Mouse (Mus musculus) heart, adult 2 months (tissue): ENCODE results near the gene Acp2. TPM values are rescaled to one million over a fixed set of nuclear protein-coding genes. Genes with fewer than 3 reads are reported as not detected.

Source experiments
- DNase-seq, 2 experiments: peaks; one replicate each; pipeline ENCODE4 v3.0.0; 2021
- H3K27ac ChIP-seq: fragments of 200-600 bp; 2 replicates; pipeline ENCODE4 v1.8.1; 2022
- H3K27me3 ChIP-seq: fragments of 200-500 bp; 2 replicates; pipeline ENCODE4 v1.6.1; 2012; ENCODE audit warnings: mild to moderate bottlenecking, low read length, inconsistent platforms, mixed read lengths; ENCODE audit not compliant: control insufficient read depth, insufficient read depth
- H3K36me3 ChIP-seq: fragments of 200-500 bp; 2 replicates; pipeline ENCODE4 v1.6.1; 2012; ENCODE audit warnings: low read length, inconsistent platforms; ENCODE audit not compliant: control insufficient read depth, insufficient read depth
- H3K4me1 ChIP-seq: fragments of 200-500 bp; 2 replicates; pipeline ENCODE4 v1.6.1; 2011; ENCODE audit warnings: low read length; ENCODE audit not compliant: control insufficient read depth, insufficient read depth
- H3K4me3 ChIP-seq: fragments of 200-600 bp; 2 replicates; pipeline ENCODE4 v1.8.1; 2022
- H3K79me2 ChIP-seq: fragments of 200-500 bp; replicated peaks from 2 replicates; pipeline ENCODE4 v1.6.1; 2012; ENCODE audit warnings: mild to moderate bottlenecking, inconsistent platforms, low read length, moderate library complexity, mixed read lengths; ENCODE audit not compliant: control insufficient read depth, insufficient read depth
- H3K9ac ChIP-seq: fragments of 200-500 bp; 2 replicates; pipeline ENCODE4 v1.6.1; 2012; ENCODE audit warnings: low read depth, mild to moderate bottlenecking, control low read depth, inconsistent platforms, low read length, mixed read lengths
- EP300 ChIP-seq: fragments of 200-500 bp; IDR thresholded peaks from 2 replicates; pipeline ENCODE4 v1.6.1; 2011; ENCODE audit warnings: low read depth, low read length, control low read depth; ENCODE audit not compliant: insufficient read depth
- POLR2A ChIP-seq: fragments of 200-500 bp; IDR thresholded peaks from 2 replicates; pipeline ENCODE4 v1.6.1; 2011; ENCODE audit warnings: mild to moderate bottlenecking, low read depth, low read length, control low read depth; ENCODE audit not compliant: insufficient read depth
- WGBS: fragments of 180-500 bp; shearing (Covaris S2); methylation state at CpG from one replicate; pipeline ENCODE4 v1.1.7; 2018; 5-methylcytosine and 5-hydroxymethylcytosine counted together
- intact Hi-C: fragments of 180-260 bp; cut with DNase I; formaldehyde crosslinking; loops from one replicate; pipeline ENCODE4 v1.15.1; 2025
- polyA plus RNA-seq: library from polyadenylated mRNA; depleted of rRNA; stranded (reverse); fragments of >200 nt; gene quantifications from 2 replicates; pipeline ENCODE4 v1.2.3, GENCODE M21; 2012; rRNA removed
- total RNA-seq, 2 experiments: library from RNA; stranded (reverse); gene quantifications; 2 replicates each; pipeline ENCODE4 v1.2.3; 2021

The Acp2 gene
- total and polyA plus RNA-seq, 3 experiments: 15.0 to 19.9 (median 17.3) TPM

GRCm38 (mm10) chr2:91259493-91259892 is 56.8 kb downstream of the Acp2 start:
- intact Hi-C loops: loop anchor here (5.0 kb wide), 1 partner anchor 142 kb away; the partner anchor contains the start of gene Mybpc3

More at GRCm38 (mm10) chr2:91259493-91259892, 56.8 kb downstream of the Acp2 start:
- Histone ChIP-seq H3K27me3 (peaks cover 2% of the 10 kb centered on the region; the same call in 1 of the 2 replicates), H3K27ac (peak overlapping the region; percentile 91), H3K9ac (peak overlapping the region; percentile 48), H3K4me1 (no peaks in the 10 kb centered on the region; the same call in 1 of the 2 replicates), H3K79me2 (peaks cover 2% of the 10 kb centered on the region), H3K4me3 (peak overlapping the region; percentile 43), H3K36me3 (no peaks in the 10 kb centered on the region)
- 63% methylated on average over 1 of the region's 1 CpGs for WGBS
- TF ChIP-seq POLR2A (no peak; the same call in 1 of the 2 replicates), EP300 (no peak)
- DNase-seq: peak; percentile 42 to 52

Other genes starting within 250 kb of the Acp2 start
- 10 to 100 TPM; 15.9 to 16.8 TPM for gene Rapsn, start 167.3 kb upstream of the Acp2 start, total RNA-seq
- gene Rapsn, start 167.3 kb upstream of the Acp2 start, polyA plus RNA-seq: 19.3 and 22.0 TPM in 2 replicates
- gene Psmc3, start 148.9 kb upstream of the Acp2 start, total RNA-seq: 100 to 1,000 TPM; 216 to 252 TPM
- gene Psmc3, start 148.9 kb upstream of the Acp2 start, polyA plus RNA-seq: 112 and 141 TPM in 2 replicates
- 10 to 100 TPM; 21.1 to 22.3 TPM for gene Slc39a13, start 132.5 kb upstream of the Acp2 start, total RNA-seq
- gene Slc39a13, start 132.5 kb upstream of the Acp2 start, polyA plus RNA-seq: 57.3 and 58.6 TPM in 2 replicates
- 1 to 10 TPM; 3.7 to 6.2 TPM for gene Spi1, start 120.5 kb upstream of the Acp2 start, total RNA-seq
- 10.2 and 17.2 TPM in 2 replicates for gene Spi1, start 120.5 kb upstream of the Acp2 start, polyA plus RNA-seq
- 1,000 to 10,000 TPM; 1,229 to 1,417 TPM for gene Mybpc3, start 84.7 kb upstream of the Acp2 start, total RNA-seq
- 1,378 and 1,771 TPM in 2 replicates for gene Mybpc3, start 84.7 kb upstream of the Acp2 start, polyA plus RNA-seq
- 1 to 10 TPM; 4.7 to 8.5 TPM for gene Madd, start 19.0 kb upstream of the Acp2 start, total RNA-seq
- 6.1 and 8.6 TPM in 2 replicates for gene Madd, start 19.0 kb upstream of the Acp2 start, polyA plus RNA-seq
- 10 to 100 TPM; 20.3 to 27.6 TPM for gene Nr1h3, start 51 bp upstream of the Acp2 start, total RNA-seq
- 30.6 and 32.9 TPM in 2 replicates for gene Nr1h3, start 51 bp upstream of the Acp2 start, polyA plus RNA-seq
- gene Ddb2, start 34.1 kb downstream of the Acp2 start, total RNA-seq: 1 to 10 TPM; 2.7 to 3.2 TPM
- gene Ddb2, start 34.1 kb downstream of the Acp2 start, polyA plus RNA-seq: 8.5 and 12.6 TPM in 2 replicates
- gene Pacsin3, start 53.1 kb downstream of the Acp2 start, total RNA-seq: 100 to 1,000 TPM; 141 to 157 TPM
- gene Pacsin3, start 53.1 kb downstream of the Acp2 start, polyA plus RNA-seq: 139 and 165 TPM in 2 replicates
- gene Arfgap2, start 62.1 kb downstream of the Acp2 start, total RNA-seq: 10 to 100 TPM; 54.7 to 58.2 TPM
- gene Arfgap2, start 62.1 kb downstream of the Acp2 start, polyA plus RNA-seq: 35.0 and 43.2 TPM in 2 replicates
- gene 1110051M20Rik, start 241.8 kb downstream of the Acp2 start, total RNA-seq: 10 to 100 TPM in 1 of 2 experiments, 1 to 10 TPM in 1; 8.4 to 13.2 TPM
- 14.7 and 18.4 TPM in 2 replicates for gene 1110051M20Rik, start 241.8 kb downstream of the Acp2 start, polyA plus RNA-seq